Mouse (Mus musculus): ENCODE measurements around the gene Aebp2.

The Aebp2 gene

DNA sequence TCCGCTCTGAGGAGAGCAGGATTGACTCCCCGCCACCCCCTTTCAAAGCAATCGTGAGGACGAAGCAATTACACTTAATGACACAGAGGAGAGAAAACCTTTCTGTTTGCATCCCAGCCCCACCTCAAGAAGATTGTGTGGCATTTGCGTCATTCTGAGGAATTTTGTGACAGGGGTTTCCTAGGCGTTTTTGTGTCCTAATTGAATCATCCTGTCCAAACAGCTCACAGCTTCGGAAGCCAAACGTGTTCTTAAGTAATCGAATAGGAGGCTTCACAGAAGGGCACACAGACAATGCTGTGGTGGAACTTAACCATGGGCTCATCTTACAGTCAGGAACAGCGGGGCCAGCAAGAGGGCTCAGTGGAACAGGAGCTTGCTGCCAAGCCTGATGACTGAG lies 15.9 kb upstream of the Aebp2 start:
- no peak for DNase-seq (ENCODE audit: low read depth)

DNA sequence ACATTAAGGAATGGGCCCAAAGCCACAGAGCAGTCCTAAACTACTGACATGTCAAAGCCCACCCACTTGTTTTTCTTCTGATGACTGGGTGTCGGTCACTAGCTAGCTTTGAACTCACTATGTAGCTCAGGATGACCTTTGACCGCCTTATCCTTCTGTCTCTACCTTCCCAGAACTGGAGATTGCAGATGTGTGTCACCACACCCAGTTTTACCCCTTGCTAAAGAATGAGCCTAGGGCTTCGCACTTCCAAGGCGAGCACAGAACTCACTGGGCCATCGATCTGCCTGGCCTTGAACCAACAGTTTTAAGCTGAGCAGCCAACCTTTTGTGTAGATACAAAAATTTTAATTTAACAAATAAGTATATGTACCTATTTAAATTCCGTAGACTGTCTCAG lies 13.8 kb upstream of the Aebp2 start:
- no peak for DNase-seq (ENCODE audit: low read depth)

DNA sequence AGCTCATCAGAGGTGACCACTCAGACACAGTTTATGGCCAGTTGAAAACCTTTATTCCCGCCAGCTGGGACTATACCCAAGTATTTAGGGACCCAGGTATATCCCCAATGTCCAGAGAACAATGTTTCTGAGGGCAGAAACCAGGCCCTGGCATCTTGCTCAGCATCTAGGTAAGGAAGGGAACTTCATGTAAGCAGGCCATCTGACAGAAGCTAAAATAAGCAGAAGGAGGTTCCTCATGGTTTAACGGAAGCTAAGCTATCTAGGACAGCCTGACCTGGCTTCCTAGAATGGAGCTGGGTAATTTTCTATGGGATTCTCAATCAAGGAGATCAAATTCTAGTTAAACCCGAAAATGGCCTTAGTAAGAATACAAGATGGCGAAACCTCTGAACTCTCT lies 12.9 kb upstream of the Aebp2 start:
- DNase-seq (ENCODE audit: low read depth) = no peak

DNA sequence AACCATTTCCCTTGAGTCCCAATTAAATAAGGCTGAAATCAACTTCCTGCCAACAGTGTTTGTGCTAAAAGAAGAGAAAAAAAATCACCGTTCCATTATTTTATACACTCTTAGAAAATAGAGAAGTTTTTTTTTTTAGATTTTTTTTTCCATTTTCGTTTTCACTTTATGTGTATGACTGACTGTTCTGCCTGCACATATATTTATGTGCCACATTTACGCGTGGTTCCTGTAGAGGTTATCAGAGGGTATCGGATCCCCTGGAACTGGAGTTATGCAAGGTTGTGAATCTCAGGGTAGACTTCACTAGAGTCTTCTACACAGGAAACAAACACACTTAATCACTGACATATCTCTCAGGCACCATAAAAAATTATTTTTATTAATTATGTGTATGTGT lies 12.3 kb upstream of the Aebp2 start:
- DNase-seq (ENCODE audit: low read depth) = no peak

DNA sequence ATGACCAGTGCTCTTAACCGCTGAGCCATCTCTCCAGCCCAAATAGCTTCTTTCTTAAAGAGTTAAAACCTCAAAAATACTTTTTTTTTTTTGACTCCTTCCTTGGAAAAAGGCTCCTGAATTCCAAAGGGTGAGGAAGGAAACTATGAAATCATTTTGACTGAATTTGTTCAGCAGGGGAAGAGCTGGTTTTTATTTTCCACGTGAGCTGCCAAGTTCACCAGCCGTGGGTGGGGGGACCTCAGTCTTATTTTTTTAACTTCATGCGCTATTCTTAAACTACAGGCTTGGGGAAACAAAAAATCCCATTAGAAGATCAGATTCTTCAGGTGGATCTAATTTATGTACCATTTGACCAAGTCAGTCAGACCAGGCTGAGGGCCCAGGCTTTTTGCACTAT lies 11.2 kb upstream of the Aebp2 start:
- DNase-seq (ENCODE audit: low read depth) = no peak

DNA sequence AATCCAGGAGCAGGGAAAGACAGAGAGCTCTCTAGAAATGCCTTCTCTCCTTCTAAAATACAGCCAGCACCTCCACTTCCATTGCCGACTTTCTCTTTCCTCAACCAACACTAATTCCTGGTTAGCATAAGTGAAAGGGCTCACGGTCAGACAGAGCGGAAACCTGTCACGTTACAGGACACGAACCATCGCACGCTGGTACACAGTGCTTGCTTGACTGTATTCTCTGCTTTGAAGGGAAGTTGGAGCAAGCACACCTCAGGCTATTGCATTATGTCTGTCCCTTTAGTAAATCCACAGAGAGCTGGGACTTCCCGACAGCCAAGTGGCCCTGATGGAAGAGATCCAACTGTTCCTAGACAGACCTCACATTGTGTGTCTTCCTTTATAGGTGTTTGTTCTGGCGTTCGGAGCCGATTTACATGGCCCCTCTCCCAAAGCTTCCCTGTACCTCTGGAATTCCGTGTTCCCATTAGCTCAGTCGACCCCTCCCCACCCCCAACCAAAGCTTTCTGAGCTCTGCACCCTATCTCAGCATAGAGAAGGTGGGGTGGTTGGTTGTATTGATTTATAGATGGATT lies 10.5 kb upstream of the Aebp2 start:
- no peak for DNase-seq (ENCODE audit: low read depth)

DNA sequence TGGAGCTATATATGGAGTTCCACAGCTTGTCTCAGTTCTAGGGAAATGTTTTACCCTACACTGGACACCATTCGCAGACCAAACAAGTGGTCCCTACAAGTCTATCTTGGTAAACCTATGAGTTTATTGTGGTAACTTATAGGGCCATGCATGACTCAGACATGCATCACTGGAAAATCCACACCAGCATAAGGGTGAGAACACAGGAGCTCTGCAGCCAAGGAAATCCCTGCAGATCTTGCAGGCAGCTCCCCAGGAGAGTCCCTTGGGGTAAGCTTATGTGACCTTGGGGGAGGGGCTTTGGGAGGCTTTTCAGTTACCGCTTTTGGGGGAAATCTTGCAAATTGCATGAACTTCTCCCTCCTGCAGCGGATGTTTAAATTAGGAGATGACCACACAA lies 8.6 kb upstream of the Aebp2 start:
- DNase-seq (ENCODE audit: low read depth) = no peak

DNA sequence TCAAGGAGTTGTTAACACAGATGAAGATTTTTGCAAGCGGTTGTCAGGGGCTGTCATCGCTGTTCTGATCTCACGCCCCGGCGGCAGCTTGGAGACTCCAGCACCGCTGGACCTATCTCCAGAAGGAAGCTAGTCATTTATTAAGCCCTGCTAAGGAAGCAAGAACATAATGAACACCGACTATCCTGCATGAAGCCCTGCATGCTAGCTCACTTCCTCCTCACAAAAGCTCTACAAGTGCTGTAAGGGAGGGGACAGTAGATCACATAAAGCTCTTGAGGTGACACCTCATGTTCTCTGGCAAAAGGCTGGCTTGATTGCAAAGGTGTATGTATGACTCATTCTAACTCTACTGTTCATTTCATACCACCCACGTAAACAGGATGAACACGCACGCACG lies 7.8 kb upstream of the Aebp2 start:
- DNase-seq (ENCODE audit: low read depth) = peak; percentile 78

DNA sequence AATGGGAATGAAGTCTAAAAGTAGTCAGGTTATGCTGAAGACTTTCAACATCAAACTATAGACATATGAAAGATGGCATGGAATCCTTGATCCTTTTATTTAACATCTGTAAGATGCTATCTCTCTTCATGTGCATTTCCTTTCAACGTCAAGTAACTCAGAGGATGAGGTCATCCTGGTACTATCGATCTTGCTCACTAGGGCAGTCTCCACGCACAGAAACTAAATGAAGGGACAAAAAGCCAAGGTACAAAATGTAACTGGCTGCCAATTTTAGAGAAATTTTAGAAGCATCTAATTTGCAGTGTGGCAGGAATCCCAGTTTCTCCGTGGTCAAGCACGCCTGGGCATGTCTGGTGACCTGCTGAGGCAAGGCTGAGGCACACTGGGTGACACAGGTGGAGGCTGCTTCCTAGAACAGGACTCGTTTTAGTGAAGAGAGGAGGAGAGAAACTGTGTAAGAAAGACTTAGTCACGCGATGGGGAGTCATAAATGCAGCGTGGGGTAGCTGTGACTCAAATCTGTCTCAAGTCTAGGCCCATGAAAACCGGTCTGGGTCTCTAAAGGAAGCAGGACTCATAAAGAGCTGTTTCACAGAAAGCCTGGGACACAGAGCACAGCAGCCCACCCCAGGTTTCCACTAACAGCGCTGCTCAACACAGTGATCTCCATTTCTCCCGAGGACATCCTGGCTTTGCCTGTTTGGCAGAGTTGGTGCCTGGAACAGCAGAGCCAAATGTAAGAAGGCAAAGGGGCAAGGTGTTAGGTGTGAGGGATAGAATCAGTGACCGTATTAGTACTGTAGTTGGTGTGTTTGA lies 1.7 kb upstream of the Aebp2 start:
- peak; percentile 65 for DNase-seq (ENCODE audit: low read depth)

DNA sequence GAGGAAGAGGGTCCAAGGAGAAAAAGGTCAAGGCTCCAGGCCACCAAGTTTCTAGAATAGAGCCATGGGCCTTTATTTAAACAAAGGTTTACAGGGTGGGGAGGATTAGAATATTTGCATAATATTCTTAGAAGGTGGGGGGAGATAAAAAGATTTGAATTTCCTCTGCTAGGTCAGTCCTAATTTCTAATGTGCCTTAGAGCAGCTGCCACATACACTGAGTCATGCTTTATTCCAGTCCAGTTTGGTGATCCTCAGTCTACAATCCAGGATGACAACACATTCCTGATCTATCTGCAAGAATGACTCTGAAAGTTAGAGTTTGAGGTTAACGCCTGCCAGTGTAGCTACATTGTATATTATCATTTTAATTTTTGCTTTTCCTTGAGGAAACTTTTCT lies 841 bp upstream of the Aebp2 start:
- no peak for DNase-seq (ENCODE audit: low read depth)

DNA sequence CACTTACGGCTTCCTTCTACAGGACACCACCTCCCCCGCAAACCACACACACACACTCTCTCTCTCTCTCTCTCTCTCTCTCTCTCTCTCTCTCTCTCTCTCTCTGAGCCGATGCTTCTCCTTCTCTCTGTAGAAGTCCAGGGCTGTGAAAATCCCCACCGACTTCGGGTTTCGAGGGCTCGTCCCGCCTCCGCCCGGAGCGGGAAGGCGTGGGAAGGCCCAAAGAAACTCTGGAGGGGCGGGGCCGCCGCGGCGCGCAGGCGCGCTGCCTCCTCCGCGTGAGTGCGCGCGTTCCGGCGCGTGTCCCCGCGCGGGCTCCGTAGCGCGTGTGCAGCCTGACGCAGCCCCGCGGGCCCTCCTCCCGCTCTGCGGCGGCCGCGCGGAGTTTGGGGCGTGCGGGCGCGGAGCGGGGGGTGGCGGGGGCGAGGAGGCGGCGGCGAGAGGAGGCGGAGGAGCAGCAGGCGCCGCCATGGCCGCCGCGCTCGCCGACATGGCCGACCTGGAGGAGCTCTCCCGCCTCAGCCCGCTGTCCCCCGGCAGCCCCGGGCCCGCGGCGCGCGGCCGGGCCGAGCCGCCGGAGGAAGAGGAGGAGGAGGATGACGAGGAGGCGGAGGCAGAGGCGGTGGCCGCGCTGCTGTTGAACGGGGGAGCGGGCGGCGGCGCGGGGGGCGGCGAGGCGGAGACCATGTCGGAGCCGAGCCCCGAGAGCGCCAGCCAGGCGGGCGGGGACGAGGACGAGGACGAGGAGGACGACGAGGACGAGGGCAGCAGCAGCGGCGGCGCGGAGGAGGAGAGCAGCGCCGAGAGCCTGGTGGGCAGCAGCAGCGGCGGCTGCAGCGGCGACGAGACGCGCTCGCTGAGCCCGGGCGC lies 998 bp downstream of the Aebp2 start:
- peak; percentile 96 for DNase-seq (ENCODE audit: low read depth)

DNA sequence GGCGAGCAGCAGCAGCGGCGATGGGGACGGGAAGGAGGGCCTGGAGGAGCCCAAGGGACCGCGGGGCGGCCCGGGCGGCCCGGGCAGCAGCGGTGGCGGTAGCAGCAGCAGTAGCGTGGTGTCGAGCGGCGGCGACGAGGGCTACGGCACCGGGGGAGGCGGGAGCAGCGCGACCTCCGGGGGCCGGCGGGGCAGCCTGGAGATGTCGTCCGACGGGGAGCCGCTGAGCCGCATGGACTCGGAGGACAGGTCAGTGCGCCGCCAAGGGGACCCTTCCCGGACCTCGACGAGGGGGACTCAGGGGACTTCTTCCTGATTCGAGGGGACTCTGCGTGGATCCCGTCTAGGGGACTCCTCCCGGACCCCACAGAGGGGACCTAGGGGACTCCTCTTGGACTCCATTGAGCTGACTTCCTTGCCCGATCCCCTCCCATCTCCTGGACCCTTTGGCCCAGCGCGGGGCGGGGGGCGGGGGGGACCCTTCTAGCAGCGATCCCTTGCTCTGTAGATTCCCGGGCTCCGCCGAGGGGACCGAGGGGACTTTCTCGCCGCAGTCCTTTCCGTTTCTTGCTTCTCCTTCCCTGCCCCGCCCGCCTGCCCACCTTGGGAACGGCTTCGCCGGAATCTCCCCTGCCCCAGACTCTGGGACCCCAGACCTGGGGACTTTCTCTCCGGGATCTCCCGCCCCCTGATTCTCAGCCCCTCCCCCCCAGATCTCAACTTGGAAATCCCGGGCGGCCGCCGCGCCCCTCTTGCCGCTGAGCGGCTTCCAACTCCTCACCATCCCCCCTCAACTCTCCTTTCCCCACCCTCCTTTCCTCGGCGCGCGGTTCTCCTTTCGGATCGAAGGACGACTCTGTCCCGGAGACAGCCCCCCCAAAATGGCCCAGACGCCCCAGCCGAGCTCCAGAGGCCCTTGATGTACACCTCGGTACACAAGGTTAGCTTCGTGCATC lies 1.9 kb downstream of the Aebp2 start:
- peak; percentile 43 for DNase-seq (ENCODE audit: low read depth)

DNA sequence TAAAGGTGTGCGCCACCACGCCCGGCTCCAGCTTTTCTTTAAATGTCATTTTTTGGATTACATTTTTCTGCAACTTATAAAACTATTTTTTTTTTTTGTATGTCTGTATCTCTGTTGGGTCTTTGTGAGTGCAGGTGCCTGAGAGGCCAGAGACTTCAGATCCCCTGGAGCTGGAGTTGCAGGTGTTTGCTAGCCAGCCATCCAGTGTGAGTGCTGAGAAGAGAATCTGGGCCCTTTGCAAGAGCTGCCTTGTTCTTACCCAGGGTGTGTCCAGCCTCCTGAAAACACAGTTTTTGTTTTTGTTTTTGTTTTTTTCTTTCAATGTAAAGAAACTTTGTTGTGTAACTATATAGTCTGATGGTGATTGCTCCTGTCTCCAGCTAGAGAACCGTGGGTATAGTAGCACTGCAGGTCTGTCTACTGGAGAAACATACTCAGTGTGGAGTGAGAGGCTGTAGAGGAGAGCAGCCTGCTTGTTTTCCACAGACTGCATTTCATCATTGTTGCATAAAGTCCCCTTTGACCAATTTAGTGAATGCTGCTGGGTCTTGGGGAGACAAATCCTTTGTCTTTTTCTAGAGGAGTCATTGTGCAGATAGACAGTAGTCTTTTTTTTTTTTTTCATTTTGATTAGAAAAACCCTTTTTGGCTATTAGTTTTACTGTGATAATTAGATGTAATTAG lies 6.9 kb downstream of the Aebp2 start:
- DNase-seq (ENCODE audit: low read depth) = no peak

DNA sequence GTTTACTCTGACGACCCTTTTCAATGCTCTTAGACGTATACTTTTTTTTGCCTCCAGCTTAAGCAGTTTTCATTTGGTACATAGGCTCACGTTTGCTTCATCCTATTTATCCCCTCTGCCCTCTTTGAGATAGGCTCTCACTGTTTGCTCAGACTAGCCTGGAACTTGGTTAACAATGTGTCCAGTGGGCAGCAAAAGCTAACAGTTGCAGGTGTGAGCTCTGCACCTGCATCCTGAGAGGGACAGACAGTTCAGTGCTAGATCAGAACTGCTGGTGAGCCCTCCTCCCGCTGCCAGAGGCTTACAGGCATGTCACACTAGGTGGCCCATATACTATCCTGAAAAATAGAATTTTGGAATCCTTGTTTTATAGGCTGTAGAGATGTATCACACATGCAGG lies 7.8 kb downstream of the Aebp2 start:
- DNase-seq (ENCODE audit: low read depth) = no peak

DNA sequence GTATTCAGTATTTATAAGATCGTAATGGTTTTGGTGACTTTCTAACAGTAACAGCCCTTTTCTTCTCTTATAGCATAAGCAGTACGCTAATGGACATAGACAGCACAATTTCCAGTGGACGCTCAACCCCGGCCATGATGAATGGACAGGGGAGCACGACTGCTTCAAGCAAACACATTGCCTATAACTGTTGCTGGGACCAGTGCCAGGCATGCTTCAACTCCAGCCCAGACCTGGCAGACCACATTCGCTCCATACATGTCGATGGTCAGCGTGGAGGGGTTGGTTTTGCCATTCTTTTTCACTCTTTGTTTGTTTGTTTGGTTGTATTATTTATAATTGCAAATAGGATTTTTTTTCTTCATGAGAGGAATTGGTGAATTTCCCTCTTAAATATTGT lies 11.2 kb downstream of the Aebp2 start:
- DNase-seq (ENCODE audit: low read depth) = no peak

DNA sequence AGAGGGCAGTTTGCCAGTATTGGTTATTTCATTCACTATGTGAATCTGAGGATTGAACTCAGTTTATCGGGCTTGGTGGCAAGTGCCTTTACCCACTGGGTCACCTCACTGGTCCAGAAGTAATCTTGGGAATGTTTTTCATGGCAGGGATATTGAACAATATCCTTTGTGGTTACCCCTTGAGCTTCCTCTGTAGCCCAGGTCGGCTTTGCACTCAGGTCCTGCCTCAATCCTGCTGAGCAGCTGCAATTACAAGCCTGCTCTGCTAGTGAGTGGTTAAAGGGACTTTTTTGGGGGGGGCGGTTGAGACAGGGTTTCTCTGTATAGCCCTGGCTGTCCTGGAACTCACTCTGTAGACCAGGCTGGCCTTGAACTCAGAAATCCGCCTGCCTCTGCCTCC lies 13.8 kb downstream of the Aebp2 start:
- no peak for DNase-seq (ENCODE audit: low read depth)

DNA sequence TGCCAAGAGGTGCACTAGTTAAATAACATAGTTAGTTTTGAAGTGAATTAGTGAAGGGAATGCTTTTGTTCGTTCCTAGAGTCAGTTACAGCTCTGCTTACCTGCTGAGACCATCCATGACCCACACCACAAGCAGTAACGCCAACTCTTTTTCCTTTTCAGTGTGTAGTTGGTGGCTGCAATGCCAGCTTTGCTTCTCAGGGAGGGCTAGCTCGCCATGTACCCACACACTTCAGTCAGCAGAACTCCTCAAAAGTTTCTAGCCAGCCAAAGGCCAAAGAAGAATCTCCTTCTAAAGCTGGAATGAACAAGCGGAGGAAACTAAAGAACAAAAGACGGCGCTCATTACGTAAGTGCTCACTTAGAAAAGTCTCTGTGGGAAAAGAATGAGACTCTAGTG lies 19.5 kb downstream of the Aebp2 start:
- no peak for DNase-seq (ENCODE audit: low read depth)

DNA sequence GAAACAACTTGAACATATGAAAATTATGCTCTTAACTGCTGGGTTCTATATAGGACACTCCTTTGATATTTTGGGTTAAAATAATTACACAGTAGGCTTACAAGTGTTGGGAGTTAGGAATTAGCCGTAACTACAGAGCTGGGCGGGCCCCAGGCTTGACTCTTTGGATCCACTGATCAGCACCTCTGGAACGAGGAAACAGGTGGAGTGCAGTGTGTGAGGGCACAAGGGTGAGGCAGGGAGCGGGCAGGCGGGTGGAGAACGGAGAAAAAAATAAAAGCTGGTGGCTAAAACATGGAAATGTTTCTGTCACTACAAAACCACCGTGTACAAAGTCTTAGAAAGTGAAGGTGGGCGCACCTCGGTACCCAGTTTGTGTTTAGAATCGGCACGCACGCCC lies 20.2 kb downstream of the Aebp2 start:
- DNase-seq (ENCODE audit: low read depth) = no peak

DNA sequence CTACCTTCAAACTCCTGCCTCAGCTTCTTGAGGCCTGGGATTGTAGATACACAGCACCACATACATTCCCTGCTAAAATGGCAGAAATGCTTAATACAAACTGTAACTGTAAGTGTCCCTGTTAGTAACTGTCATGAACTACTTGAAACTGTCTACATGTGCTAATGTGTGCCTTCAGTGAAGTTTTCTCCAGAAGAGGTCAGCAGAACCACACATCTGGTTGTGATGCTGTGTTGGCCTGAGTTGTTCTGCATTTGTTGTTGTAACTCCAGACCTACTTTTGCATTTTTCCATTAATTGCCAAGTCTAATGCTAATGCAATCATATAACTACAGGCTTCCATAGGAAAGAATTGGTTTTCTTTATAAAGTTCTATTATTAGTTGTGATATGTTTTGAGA lies 23.5 kb downstream of the Aebp2 start:
- peak; percentile 61 for DNase-seq (ENCODE audit: low read depth)

DNA sequence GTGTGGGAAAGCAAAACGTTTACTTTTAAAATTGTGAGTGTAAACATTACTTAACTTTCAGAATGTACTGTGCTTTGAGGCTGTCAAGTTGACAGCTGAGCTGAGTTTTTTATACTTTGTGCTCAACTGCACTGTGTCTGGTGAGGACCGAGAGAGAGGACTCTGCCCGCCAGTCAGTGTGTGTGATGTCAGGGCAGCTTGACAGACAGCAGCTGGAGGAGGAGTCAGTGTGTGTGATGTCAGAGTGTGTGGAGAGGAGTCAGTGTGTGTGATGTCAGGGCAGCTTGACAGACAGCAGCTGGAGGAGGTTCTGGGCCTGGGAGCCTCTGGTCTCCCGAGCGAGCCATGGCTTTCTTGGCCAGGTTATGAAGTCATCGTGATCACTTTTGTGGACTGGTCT lies 24.4 kb downstream of the Aebp2 start:
- DNase-seq (ENCODE audit: low read depth) = no peak

DNA sequence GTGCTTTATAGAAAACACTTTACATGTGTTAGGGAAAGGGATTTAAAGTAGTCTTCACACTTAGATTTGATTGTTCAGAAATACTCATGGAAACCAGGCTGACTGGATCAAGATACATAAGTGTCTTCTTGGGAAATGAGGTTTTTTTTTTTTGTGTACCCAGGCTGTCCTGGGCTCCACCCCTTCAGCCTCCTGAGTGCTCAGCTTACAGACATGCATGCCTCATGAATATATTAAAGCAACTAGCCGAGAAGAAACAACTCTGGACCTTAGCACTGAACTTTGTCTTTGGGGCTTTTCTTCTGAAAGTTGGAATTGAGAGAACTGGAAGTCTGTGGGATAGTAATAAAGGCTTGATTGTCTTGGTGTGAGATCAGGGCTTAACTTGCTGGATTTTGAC lies 27.3 kb downstream of the Aebp2 start:
- DNase-seq (ENCODE audit: low read depth) = no peak
